Mouse (Mus musculus): ENCODE data around the gene Fnbp1l. TPM values are rescaled to one million over a fixed set of nuclear protein-coding genes. Genes with fewer than 3 reads are reported as not detected.

Gene Fnbp1l
- total and polyA plus RNA-seq, 3 experiments = 0.11 TPM; not detected in 2

GRCm38 (mm10) chr3:122509534-122510239, 109.8 kb downstream of the Fnbp1l start:
- H3K36me3 ChIP-seq (replicated peaks) = no peaks in the 10 kb centered on the region
- H3K27me3 ChIP-seq (ENCODE audit: insufficient read depth, low read length) = no peaks in the 10 kb centered on the region; the same call in 1 of the 2 replicates
- ATAC-seq (ENCODE audit: extremely low read depth, insufficient number of reproducible peaks, low FRiP score, poor library complexity, severe bottlenecking) (no peak), DNase-seq (ENCODE audit: low spot score) (no peak)
- TF ChIP-seq CTCF (IDR thresholded peaks at IDR 0.05; ENCODE audit: low read depth, low read length) = no peak
- no peak for TF ChIP-seq GATA1 (IDR thresholded peaks at IDR 0.05; ENCODE audit: borderline replicate concordance, low read length)
- no peak for TF ChIP-seq TAL1 (conservative IDR thresholded peaks at IDR 0.05; ENCODE audit: low read depth, low read length)
- TF ChIP-seq POLR2AphosphoS5 (IDR thresholded peaks at IDR 0.05; ENCODE audit: insufficient replicate concordance, low read depth, low read length) = no peak
- no peak for TF ChIP-seq GATA2 (IDR thresholded peaks at IDR 0.05; ENCODE audit: borderline replicate concordance, low read depth, low read length)
- H3K4me3 ChIP-seq (ENCODE audit: low read depth, low read length) = no peak overlapping the region
- H3K4me1 ChIP-seq (ENCODE audit: insufficient read depth, low read depth, low read length) = no peaks in the 10 kb centered on the region
- no peaks in the 10 kb centered on the region for H3K9me3 ChIP-seq (replicated peaks)

DNA sequence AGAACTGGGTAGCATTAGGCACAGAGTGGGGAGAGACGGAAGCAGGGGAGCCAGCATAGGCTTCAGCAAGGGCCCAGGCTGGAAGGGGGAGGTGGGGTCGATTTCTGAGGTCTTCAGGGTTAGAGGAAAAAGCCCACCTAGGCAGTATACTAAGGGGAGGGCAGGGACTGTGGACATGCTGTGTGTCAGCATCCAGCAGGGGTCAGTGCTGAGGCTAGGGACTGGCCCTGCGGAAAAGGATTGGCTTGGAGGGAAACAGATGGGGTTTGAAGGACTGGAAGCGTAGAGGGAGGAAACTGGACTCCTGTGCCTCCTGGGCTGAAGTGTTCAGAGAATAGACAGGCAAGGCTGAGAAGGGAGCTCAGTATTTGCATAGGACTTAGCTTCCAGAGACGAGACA, 110.4 kb downstream of the Fnbp1l start:
- Histone ChIP-seq H3K9me3 (replicated peaks) (no peaks in the 10 kb centered on the region), H3K27me3 (ENCODE audit: insufficient read depth, low read length) (no peaks in the 10 kb centered on the region; the same call in 1 of the 2 replicates), H3K4me3 (ENCODE audit: low read depth, low read length) (no peak overlapping the region), H3K4me1 (ENCODE audit: insufficient read depth, low read depth, low read length) (no peaks in the 10 kb centered on the region), H3K36me3 (replicated peaks) (no peaks in the 10 kb centered on the region)
- TF ChIP-seq GATA1 (IDR thresholded peaks at IDR 0.05; ENCODE audit: borderline replicate concordance, low read length) (no peak), POLR2AphosphoS5 (IDR thresholded peaks at IDR 0.05; ENCODE audit: insufficient replicate concordance, low read depth, low read length) (no peak), CTCF (IDR thresholded peaks at IDR 0.05; ENCODE audit: low read depth, low read length) (no peak), TAL1 (conservative IDR thresholded peaks at IDR 0.05; ENCODE audit: low read depth, low read length) (no peak), GATA2 (IDR thresholded peaks at IDR 0.05; ENCODE audit: borderline replicate concordance, low read depth, low read length) (no peak)
- ATAC-seq (ENCODE audit: extremely low read depth, insufficient number of reproducible peaks, low FRiP score, poor library complexity, severe bottlenecking) = no peak
- no peak for DNase-seq (ENCODE audit: low spot score)

- DNase-seq (ENCODE audit: low spot score) (no peak), ATAC-seq (ENCODE audit: extremely low read depth, insufficient number of reproducible peaks, low FRiP score, poor library complexity, severe bottlenecking) (no peak)
- Histone ChIP-seq H3K4me3 (ENCODE audit: low read depth, low read length) (no peak overlapping the region), H3K36me3 (replicated peaks) (no peaks in the 10 kb centered on the region), H3K27me3 (ENCODE audit: insufficient read depth, low read length) (no peaks in the 10 kb centered on the region; the same call in 1 of the 2 replicates), H3K9me3 (replicated peaks) (no peaks in the 10 kb centered on the region), H3K4me1 (ENCODE audit: insufficient read depth, low read depth, low read length) (no peaks in the 10 kb centered on the region)
- TF ChIP-seq TAL1 (conservative IDR thresholded peaks at IDR 0.05; ENCODE audit: low read depth, low read length) = no peak
These were observed 111.7 kb downstream of the Fnbp1l start for GRCm38 (mm10) chr3:122507826-122508225.

- H3K36me3 ChIP-seq (replicated peaks) = no peaks in the 10 kb centered on the region
- no peak for DNase-seq (ENCODE audit: low spot score)
- no peaks in the 10 kb centered on the region; the same call in 1 of the 2 replicates for H3K27me3 ChIP-seq (ENCODE audit: insufficient read depth, low read length)
- ATAC-seq (ENCODE audit: extremely low read depth, insufficient number of reproducible peaks, low FRiP score, poor library complexity, severe bottlenecking) = no peak
- no peak overlapping the region for H3K4me3 ChIP-seq (ENCODE audit: low read depth, low read length)
- no peaks in the 10 kb centered on the region for H3K9me3 ChIP-seq (replicated peaks)
- H3K4me1 ChIP-seq (ENCODE audit: insufficient read depth, low read depth, low read length) = no peaks in the 10 kb centered on the region
- TF ChIP-seq GATA1 (IDR thresholded peaks at IDR 0.05; ENCODE audit: borderline replicate concordance, low read length) = no peak
These were observed 113.1 kb downstream of the Fnbp1l start for GRCm38 (mm10) chr3:122506343-122506916.

- no peak overlapping the region for H3K4me3 ChIP-seq (ENCODE audit: low read depth, low read length)
- TF ChIP-seq TAL1 (conservative IDR thresholded peaks at IDR 0.05; ENCODE audit: low read depth, low read length) (no peak), POLR2AphosphoS5 (IDR thresholded peaks at IDR 0.05; ENCODE audit: insufficient replicate concordance, low read depth, low read length) (no peak), GATA1 (IDR thresholded peaks at IDR 0.05; ENCODE audit: borderline replicate concordance, low read length) (no peak), CTCF (IDR thresholded peaks at IDR 0.05; ENCODE audit: low read depth, low read length) (no peak), GATA2 (IDR thresholded peaks at IDR 0.05; ENCODE audit: borderline replicate concordance, low read depth, low read length) (no peak)
- no peak for ATAC-seq (ENCODE audit: extremely low read depth, insufficient number of reproducible peaks, low FRiP score, poor library complexity, severe bottlenecking)
- no peaks in the 10 kb centered on the region for H3K36me3 ChIP-seq (replicated peaks)
- DNase-seq (ENCODE audit: low spot score) = no peak
- H3K4me1 ChIP-seq (ENCODE audit: insufficient read depth, low read depth, low read length) = no peaks in the 10 kb centered on the region
- H3K27me3 ChIP-seq (ENCODE audit: insufficient read depth, low read length) = no peaks in the 10 kb centered on the region; the same call in 1 of the 2 replicates
- no peaks in the 10 kb centered on the region for H3K9me3 ChIP-seq (replicated peaks)
These were observed 118.6 kb downstream of the Fnbp1l start for GRCm38 (mm10) chr3:122500929-122501328.

DNA sequence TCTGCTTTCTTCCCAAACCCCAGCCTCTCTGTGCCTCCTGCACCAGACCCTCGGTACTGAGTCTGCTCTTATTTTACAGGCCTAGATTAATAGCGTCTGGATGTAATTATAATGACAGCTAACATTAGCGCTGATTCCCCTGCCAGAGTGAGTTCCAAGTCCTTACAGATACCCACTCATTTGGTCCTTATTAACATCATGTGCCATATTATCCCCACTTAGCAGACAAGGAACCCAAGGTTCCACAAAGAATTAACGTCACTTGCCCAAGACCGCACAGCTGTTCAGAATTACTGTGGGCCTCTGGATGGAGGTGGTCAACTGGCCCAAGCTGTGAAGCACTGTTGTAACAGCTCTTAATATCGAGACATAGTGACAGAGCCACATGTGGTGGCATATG, 119.9 kb downstream of the Fnbp1l start:
- Histone ChIP-seq H3K4me1 (ENCODE audit: insufficient read depth, low read depth, low read length) (no peaks in the 10 kb centered on the region), H3K9me3 (replicated peaks) (no peaks in the 10 kb centered on the region), H3K27me3 (ENCODE audit: insufficient read depth, low read length) (no peaks in the 10 kb centered on the region; the same call in 1 of the 2 replicates), H3K4me3 (ENCODE audit: low read depth, low read length) (no peak overlapping the region), H3K36me3 (replicated peaks) (no peaks in the 10 kb centered on the region)
- DNase-seq (ENCODE audit: low spot score) (no peak), ATAC-seq (ENCODE audit: extremely low read depth, insufficient number of reproducible peaks, low FRiP score, poor library complexity, severe bottlenecking) (no peak)
- TF ChIP-seq CTCF (IDR thresholded peaks at IDR 0.05; ENCODE audit: low read depth, low read length) (no peak), GATA2 (IDR thresholded peaks at IDR 0.05; ENCODE audit: borderline replicate concordance, low read depth, low read length) (no peak), GATA1 (IDR thresholded peaks at IDR 0.05; ENCODE audit: borderline replicate concordance, low read length) (no peak)

Data from G1E (cell line).